Mouse (Mus musculus) CH12.LX (cell line): ENCODE results near the gene Ypel4. TPM values are rescaled to one million over a fixed set of nuclear protein-coding genes. Genes with fewer than 3 reads are reported as not detected.

Experiments
- DNase-seq: peaks from one replicate; pipeline ENCODE4 v3.0.0-alpha.2; 2013; ENCODE audit errors: extremely low read depth
- H3K27ac ChIP-seq: 2 replicates; pipeline ENCODE4 v1.5.1; 2012; ENCODE audit warnings: low read depth, mild to moderate bottlenecking, control low read depth, moderate library complexity; ENCODE audit not compliant: insufficient read depth
- H3K27me3 ChIP-seq: replicated peaks from 2 replicates; pipeline ENCODE3; 2012; ENCODE audit warnings: inconsistent platforms
- H3K36me3 ChIP-seq, 2 experiments: replicated peaks in 1 of 2; 2 replicates each; pipeline versions ENCODE3 to v1.6.1; 2012; ENCODE audit warnings: inconsistent platforms in 1 of 2, low read length in 1 of 2, mild to moderate bottlenecking in 1 of 2, mixed read lengths in 1 of 2, moderate library complexity in 1 of 2; ENCODE audit not compliant: control insufficient read depth in 1 of 2, insufficient read depth in 1 of 2
- H3K4me1 ChIP-seq, 2 experiments: 2 replicates each; pipeline ENCODE4 v1.6.1; 2012; ENCODE audit warnings: inconsistent platforms in 1 of 2, moderate library complexity in 1 of 2; ENCODE audit not compliant: insufficient read depth in 2 of 2, control insufficient read depth in 1 of 2
- H3K4me2 ChIP-seq: 2 replicates; pipeline ENCODE4 v1.6.1; 2012; ENCODE audit warnings: low read depth, mild to moderate bottlenecking, control low read depth; ENCODE audit not compliant: poor library complexity, insufficient read depth, severe bottlenecking
- H3K4me3 ChIP-seq, 3 experiments: fragments of 150-350 bp in 1 of 3; sonication (generic) in 1 of 3; replicated peaks in 1 of 3; 2 replicates each; pipeline versions ENCODE3 to v1.5.1; 2011 to 2012; ENCODE audit warnings: low read depth in 2 of 3, low read length in 2 of 3, mild to moderate bottlenecking in 2 of 3, moderate library complexity in 2 of 3, control low read depth in 1 of 3, improper control_type of control experiment in 1 of 3, inconsistent platforms in 1 of 3, mixed read lengths in 1 of 3; ENCODE audit not compliant: poor library complexity in 1 of 3
- H3K79me2 ChIP-seq: replicated peaks from 2 replicates; pipeline ENCODE4 v1.6.1; 2012; ENCODE audit warnings: mild to moderate bottlenecking, moderate library complexity; ENCODE audit not compliant: control insufficient read depth, poor library complexity, insufficient read depth, severe bottlenecking; ENCODE audit errors: extremely low read depth
- H3K9ac ChIP-seq: 2 replicates; pipeline ENCODE4 v1.6.1; 2012; ENCODE audit warnings: low read depth, mild to moderate bottlenecking, control low read depth, moderate library complexity; ENCODE audit not compliant: insufficient read depth
- H3K9me3 ChIP-seq: replicated peaks from 2 replicates; pipeline ENCODE3; 2012; ENCODE audit warnings: low read length, inconsistent platforms, mixed read lengths
- CHD1 ChIP-seq: IDR thresholded peaks from 2 replicates; pipeline ENCODE4 v1.6.1; 2012; ENCODE audit warnings: low read depth, low read length, improper control_type of control experiment, inconsistent platforms
- CHD2 ChIP-seq: IDR thresholded peaks from 2 replicates; pipeline ENCODE4 v1.6.1; 2011; ENCODE audit warnings: low read length, improper control_type of control experiment
- CTCF ChIP-seq, 2 experiments: IDR thresholded peaks in 1 of 2; conservative IDR thresholded peaks in 1 of 2; 2 replicates each; pipeline ENCODE4 v1.5.1; 2011 to 2012; ENCODE audit warnings: low read depth in 2 of 2, low read length in 2 of 2, improper control_type of control experiment in 1 of 2, inconsistent platforms in 1 of 2, mild to moderate bottlenecking in 1 of 2, moderate library complexity in 1 of 2
- GABPA ChIP-seq: IDR thresholded peaks from 2 replicates; pipeline ENCODE4 v1.6.1; 2012; ENCODE audit warnings: low read depth, low read length, improper control_type of control experiment, inconsistent platforms; ENCODE audit not compliant: insufficient replicate concordance
- MAZ ChIP-seq: IDR thresholded peaks from 2 replicates; pipeline ENCODE4 v1.6.1; 2012; ENCODE audit warnings: low read depth, mild to moderate bottlenecking, inconsistent platforms, low read length, improper control_type of control experiment, moderate library complexity
- PAX5 ChIP-seq: IDR thresholded peaks from 2 replicates; pipeline ENCODE4 v1.6.1; 2012; ENCODE audit warnings: low read length, inconsistent platforms, mixed read lengths
- RAD21 ChIP-seq: IDR thresholded peaks from 2 replicates; pipeline ENCODE4 v1.6.1; 2011; ENCODE audit warnings: low read depth, mild to moderate bottlenecking, low read length, improper control_type of control experiment, moderate library complexity
- SMC3 ChIP-seq: IDR thresholded peaks from 2 replicates; pipeline ENCODE4 v1.6.1; 2011; ENCODE audit warnings: low read depth, low read length, improper control_type of control experiment
- TBP ChIP-seq: conservative IDR thresholded peaks from 2 replicates; pipeline ENCODE4 v1.6.1; 2011; ENCODE audit warnings: low read depth, low read length, improper control_type of control experiment
- ZC3H11A ChIP-seq: IDR thresholded peaks from 2 replicates; pipeline ENCODE4 v1.6.1; 2012; ENCODE audit warnings: low read depth, mild to moderate bottlenecking, inconsistent platforms, low read length, improper control_type of control experiment
- dilution Hi-C: fragments of 300-500 bp; cut with MboI; formaldehyde crosslinking; loops from 2 replicates; pipeline ENCODE4 v1.14.3; 2020; ENCODE audit warnings: low sequenced_read_pairs; ENCODE audit not compliant: extremely low pct_unique_long_range_greater_than_20kb, extremely low pct_ligation_motif_present
- in situ Hi-C: fragments of 300-500 bp; cut with MboI; formaldehyde crosslinking; loops from 3 replicates; pipeline ENCODE4 v1.14.3; 2019; ENCODE audit warnings: low sequenced_read_pairs, low pct_ligation_motif_present, low pct_unique_long_range_greater_than_20kb, mixed read lengths
- polyA plus RNA-seq: library from polyadenylated mRNA; unstranded; fragments of >175 nt; gene quantifications from 2 replicates; pipeline ENCODE4 v1.2.1, GENCODE M21; 2012; ENCODE audit warnings: low read depth; ENCODE audit not compliant: insufficient read length
- total RNA-seq, 2 experiments: library from RNA; depleted of rRNA; stranded (reverse); fragments of 300-350 nt in 1 of 2; fragments of >200 nt in 1 of 2; gene quantifications; 2 replicates each; pipeline ENCODE4 v1.2.3; 2012 to 2014

Gene Ypel4
- total and polyA plus RNA-seq, 3 experiments: 0.59 TPM; not detected in 2

GRCm38 (mm10) chr2:84737451-84737925 lies 3.6 kb downstream of the Ypel4 start:
- no peaks in the 10 kb centered on the region for H3K79me2 ChIP-seq
- no peak overlapping the region for H3K4me2 ChIP-seq
- no peak for DNase-seq
- peaks cover 0 to 3% of the 10 kb centered on the region in 2 experiments; a peak in 1 of 4 replicates for H3K4me1 ChIP-seq
- H3K36me3 ChIP-seq: no peaks in the 10 kb centered on the region
- no peak overlapping the region for H3K27ac ChIP-seq
- H3K9ac ChIP-seq: no peak overlapping the region
- H3K4me3 ChIP-seq: no peak overlapping the region
- dilution Hi-C loops (no loop called here), in situ Hi-C loops (no loop called here)
- peaks cover 24% of the 10 kb centered on the region for H3K27me3 ChIP-seq
- TF ChIP-seq GABPA (no peak), ZC3H11A (no peak), PAX5 (no peak), CHD2 (no peak)
- H3K9me3 ChIP-seq: no peaks in the 10 kb centered on the region

GRCm38 (mm10) chr2:84738271-84738911 lies 4.5 kb downstream of the Ypel4 start:
- no peaks in the 10 kb centered on the region for H3K9me3 ChIP-seq
- no peak overlapping the region for H3K27ac ChIP-seq
- H3K4me1 ChIP-seq: peaks cover 0 to 9% of the 10 kb centered on the region in 2 experiments; a peak in 2 of 4 replicates
- peaks cover 23% of the 10 kb centered on the region for H3K27me3 ChIP-seq
- no peaks in the 10 kb centered on the region for H3K36me3 ChIP-seq
- no peak overlapping the region for H3K4me2 ChIP-seq
- H3K4me3 ChIP-seq: no peak overlapping the region
- in situ Hi-C loops: no loop called here
- H3K9ac ChIP-seq: no peak overlapping the region
- no peaks in the 10 kb centered on the region for H3K79me2 ChIP-seq
- DNase-seq: no peak
- dilution Hi-C loops: no loop called here
- peak; percentile 44 for TF ChIP-seq RAD21
- TF ChIP-seq SMC3: peak; percentile 34; the same call in 1 of the 2 replicates
- TF ChIP-seq MAZ: no peak
- TF ChIP-seq CTCF (conservative IDR thresholded peaks at IDR 0.05 in 1 of 2, IDR thresholded peaks at IDR 0.05 in 1 of 2; ENCODE audit: low read depth in 2 of 2, low read length in 2 of 2): peak in 1 of 2 experiments; percentile 53; a peak in 2 of 4 replicates
- no peak for TF ChIP-seq CHD1
- TF ChIP-seq, all 38 proteins: peak for 3

- Histone ChIP-seq H3K4me2 (no peak overlapping the region), H3K27me3 (peaks cover 13% of the 10 kb centered on the region), H3K9ac (no peak overlapping the region), H3K36me3 (no peaks in the 10 kb centered on the region), H3K27ac (no peak overlapping the region), H3K4me3 (no peak overlapping the region), H3K9me3 (no peaks in the 10 kb centered on the region), H3K4me1 (peaks cover 0 to 6% of the 10 kb centered on the region in 2 experiments; a peak in 1 of 4 replicates), H3K79me2 (no peaks in the 10 kb centered on the region)
- TF ChIP-seq CTCF (conservative IDR thresholded peaks at IDR 0.05 in 1 of 2, IDR thresholded peaks at IDR 0.05 in 1 of 2; ENCODE audit: low read depth in 2 of 2, low read length in 2 of 2) (peak in 1 of 2 experiments; percentile 72; a peak in 2 of 4 replicates), RAD21 (peak; percentile 67), SMC3 (peak; percentile 70), MAZ (peak; percentile 14; the same call in 1 of the 2 replicates), TBP (no peak)
- peak; percentile 31 for DNase-seq
- dilution Hi-C loops (no loop called here), in situ Hi-C loops (no loop called here)
These were observed 6.9 kb downstream of the Ypel4 start for GRCm38 (mm10) chr2:84740608-84741333.
